Mouse (Mus musculus) lung, postnatal 4 days (tissue): ENCODE data around the gene Cpne9.
"Not testable (repeated sequence)": the region's sequence is repeated elsewhere in the genome, so short reads cannot be mapped to it uniquely, and the experiment has no call there.

Experiments
- DNase-seq, 2 experiments: peaks; one replicate each; pipeline ENCODE4 v3.0.0; 2021

The Cpne9 gene

DNA sequence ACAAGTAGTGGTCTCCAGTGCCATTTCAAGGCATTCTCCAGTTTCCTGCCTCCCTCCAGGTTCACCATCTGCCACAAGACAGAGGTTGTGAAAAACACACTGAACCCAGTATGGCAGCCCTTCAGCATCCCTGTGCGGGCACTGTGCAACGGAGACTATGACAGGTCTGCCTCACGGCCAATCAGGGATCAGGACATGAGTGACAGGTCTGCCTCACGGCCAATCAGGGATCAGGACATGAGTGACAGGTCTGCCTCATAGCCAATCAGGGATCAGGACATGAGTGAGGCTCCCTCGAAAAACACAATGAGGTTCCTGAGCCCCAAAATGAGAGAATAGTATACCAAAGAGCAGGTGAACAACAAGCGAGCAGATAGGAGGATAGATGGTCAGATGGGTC lies 8.2 kb downstream of the Cpne9 start:
- no peak for DNase-seq

DNA sequence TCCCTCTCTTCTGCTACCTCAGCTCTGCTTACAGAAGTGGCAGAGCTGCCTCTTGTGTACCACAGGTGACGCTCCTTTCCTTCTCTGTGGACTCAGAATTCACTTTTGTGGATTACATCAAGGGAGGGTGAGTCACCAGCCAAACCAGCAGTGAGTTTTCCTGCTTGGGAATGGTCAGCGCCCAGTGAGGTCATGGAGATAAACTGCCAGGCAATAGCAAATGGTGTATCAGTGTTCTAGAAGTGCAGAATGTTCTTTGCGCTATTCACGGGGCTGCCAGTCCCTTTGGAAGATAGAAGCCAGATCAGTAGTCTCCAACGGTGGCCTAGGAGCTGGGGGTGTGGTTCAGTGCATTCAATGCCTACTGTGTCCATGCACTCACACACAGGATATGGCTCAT lies 10.8 kb downstream of the Cpne9 start:
- DNase-seq: no peak

DNA sequence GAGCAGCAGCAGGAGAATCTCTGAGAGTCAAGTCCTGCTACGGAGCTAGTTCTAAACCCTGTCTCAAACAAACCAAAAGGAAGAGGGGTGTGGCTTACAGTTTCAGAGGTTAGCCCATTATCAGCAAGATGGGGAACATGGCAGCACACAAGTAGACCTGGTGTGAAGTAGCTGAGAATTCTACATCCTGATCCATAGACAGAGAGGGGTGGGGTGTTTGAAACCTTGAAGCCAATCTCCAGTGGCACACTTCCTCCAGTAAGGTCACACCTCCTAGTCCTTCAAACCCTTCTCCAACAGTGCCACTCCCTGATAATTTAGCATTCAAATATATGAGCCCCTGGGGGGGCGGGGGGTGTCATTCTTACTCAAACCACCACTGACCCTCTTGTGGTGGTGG lies 13.9 kb downstream of the Cpne9 start:
- DNase-seq: no peak

DNA sequence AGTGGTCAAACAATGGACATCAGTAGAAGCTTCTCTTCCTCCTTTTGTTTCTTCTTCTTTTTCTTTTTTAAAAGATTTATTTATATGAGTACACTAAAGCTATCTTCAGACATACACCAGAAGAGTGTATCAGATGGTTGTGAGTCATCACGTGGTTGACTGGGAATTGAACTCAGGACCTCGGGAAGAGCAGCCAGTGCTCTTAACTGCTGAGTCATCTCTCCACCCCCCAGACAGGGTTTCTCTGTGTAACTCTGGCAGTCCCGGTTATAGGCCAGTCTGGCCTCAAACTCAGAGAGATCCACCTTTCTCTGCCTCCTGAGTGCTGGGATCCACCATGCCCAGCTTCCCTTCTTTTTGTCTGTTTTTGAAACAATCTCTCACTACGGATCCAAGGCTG lies 14.5 kb downstream of the Cpne9 start:
- DNase-seq: no peak

DNA sequence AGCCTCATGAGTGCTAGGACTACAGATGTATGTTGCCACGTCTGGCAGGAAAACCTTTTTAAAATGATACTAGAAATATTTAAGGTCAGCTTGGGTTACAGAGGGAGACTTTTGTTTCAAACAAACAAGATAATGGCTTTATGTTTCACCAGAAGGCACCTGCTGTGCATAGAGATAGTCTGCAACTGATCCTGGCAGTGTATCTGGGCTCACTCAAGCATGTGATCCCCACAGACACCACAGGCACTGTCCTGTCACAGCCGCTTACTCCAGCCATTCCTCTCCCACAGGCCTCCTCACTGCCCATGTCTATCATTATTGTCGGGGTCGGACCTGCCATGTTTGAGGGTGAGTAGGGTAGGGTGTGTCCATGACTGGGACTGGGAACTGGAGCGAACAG lies 19.2 kb downstream of the Cpne9 start:
- no peak for DNase-seq

DNA sequence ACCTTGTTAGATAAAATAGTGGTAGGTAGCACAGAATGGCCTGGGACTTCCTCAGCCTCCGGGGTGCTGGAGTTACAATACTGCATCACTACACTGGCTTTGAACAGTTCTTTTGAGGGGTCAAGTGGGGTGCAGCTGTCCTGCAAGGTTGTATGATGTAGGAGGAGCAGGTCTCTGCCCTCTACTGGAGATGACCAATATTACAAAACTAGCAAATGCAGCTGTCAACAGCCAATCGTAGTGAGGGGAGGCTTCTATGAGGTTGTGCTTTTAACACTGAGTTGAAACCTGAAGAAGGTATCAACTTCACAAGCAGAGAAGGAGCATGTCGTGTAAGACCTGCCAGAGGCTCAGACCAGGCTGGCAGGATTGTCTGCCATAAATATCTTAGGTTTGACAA lies 20.2 kb downstream of the Cpne9 start:
- peak in 1 of 2 experiments; percentile 16 for DNase-seq

DNA sequence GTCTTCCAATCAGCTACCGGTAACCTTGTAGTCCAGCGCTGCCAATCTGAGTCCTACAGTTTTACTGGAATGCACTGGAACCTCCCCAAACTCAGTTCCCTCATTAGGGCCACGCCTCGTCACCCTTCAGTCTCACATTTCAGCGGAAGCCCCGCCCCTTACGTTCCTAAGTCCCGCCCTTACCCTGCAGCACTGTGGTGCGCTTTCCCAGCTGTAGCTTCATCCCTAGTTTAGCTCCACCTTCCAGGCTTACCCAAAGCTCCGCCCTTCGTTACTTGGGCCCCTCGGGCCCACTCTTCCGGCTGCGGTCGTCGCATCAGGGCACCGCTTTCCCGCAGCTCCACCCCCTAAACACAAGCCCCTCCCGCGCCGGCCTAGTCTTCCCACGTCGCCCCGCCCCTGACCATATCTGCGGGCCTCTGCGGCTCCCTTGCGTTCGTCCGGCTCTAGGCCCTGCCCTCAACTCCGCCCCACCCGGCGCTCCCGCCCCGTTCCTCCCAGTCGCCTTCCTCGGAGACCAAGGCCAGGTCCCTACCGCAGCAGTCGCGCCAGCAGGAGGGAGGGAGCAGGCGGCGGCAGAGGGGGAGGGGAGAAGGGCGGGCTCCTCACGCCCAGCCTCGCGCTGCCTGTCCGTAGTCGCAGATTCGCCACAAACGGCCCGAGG lies 24.3 kb downstream of the Cpne9 start:
- peak; percentile 100 for DNase-seq

DNA sequence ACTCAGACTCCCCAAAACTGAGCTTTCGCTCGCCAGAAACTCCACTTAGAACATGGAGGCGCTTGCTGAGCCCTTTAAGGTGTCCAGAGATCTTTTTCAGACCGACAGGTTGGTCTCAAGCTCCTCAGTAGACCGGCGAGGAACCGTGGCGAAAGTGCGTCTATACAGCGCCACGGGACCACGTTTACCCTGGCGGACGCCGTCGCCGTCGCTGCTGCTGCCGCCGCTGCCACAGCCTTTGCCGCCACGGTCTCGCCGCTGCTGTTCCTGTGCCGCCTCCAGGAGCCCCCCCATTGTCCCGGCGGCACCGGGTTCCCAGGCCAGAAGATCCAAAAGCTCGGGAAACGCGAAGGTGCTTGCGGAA lies 24.9 kb downstream of the Cpne9 start, which contains the start of gene Brpf1:
Gene Brpf1 (plus strand): TSS at position 152 of the 364 bp plus-strand sequence.
- DNase-seq: no peak

DNA sequence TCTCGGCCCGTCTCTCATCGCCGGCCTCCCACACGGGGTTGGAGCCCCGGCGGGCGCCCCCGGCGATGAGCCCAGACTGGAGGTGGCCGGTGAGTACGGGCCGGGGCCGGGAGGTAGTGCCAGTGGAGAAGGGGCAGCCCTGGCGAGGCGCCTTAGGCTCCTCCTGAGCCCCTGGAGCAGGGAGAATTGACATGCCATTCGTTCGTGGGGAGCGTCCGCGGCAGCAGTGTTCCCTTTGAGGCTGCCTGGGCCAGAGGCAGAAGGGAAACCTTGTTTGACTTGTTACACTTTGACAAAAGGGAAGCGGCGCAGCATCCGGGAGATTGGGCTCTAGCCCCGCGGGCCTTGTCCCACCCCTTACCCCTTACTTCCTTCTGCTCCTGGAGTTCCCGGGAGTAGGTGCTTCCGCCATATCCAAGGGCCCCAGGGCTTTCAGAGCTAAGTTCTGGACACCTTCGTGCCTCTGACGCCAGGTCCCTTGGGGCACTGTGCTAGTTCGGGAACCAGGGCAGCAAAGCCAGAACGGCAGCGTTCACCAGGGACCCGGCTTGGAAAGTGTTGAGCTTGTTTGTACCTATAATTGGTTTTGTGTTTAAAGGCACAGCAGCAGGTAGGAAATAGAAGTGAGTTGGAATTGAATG lies 25.5 kb downstream of the Cpne9 start:
- DNase-seq: peak; percentile 71

DNA sequence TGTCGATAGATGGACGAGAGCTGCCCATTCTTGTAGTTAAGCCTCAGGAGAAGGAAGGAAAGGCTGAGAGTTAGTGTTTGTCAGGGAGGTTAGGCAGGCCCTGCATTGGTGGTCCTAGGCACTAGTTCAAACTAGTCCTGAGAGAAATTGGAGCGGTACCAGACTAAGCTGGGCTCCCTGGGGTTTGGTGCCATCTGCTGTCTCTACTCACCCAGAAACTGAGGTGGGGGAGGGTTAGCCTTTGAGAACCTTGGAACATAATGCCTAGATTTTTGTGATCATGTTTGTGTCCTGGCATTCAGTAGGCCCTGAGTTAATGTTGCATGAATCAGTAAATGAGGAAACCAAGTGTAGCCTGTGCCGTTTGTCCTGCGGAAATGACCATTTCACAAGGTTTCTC lies 26.0 kb downstream of the Cpne9 start:
- DNase-seq: peak; percentile 27 to 39

DNA sequence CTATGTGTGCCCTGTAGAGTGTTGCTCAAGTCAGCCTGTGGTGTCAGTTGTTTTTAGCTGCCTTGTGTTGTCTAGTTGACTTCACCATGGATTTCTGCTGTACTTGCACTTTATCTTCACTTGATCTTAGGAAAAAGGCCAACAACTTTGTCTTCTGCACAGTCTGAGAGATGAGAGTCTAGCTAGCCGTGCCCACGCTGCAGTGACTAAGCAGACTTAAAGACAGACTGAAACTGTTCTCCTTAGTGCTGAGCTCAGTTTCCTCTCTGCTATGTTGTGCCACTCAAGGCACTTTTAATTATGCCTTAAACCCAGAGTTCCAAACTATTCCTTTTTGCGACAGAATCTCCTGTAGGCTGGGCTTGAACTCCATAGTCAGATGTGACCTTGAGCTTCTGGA lies 33.9 kb downstream of the Cpne9 start:
- no peak for DNase-seq

DNA sequence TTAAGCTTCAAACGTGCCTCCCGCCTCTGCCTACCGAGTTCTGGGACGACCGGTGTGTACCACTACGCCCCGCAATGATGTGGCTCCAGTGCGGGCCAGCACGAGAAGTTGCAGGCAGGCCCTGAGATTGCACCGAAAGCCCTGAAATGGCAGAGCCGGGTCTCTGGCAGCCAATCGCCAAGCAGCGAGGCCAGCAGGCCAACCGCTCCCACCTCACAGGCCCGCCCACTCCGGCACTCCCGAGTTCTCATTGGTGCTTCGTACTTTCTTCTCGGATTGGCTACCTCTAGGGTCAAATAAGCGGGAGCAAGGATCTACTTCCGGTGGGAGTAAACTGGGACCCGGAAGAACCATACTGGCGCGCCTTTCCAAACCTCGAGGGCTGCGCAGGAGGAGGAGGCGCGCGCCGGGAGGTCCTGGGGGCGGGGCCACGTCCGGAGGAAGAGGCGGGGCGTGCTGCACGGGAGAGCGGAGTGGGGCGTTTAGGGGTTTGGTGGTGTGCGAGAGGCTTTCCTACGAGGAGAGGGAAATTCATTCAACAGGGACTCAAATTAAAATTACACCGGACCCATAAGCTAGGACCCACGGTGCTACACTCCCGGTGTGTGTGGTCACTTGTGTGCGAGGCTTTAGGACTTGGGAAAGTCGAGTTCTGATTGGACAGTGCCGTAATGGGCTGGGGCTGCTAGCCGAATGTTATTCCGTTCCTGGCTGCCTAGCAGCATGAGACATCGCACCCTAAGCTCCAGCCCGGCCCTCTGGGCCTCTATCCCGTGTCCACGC lies 44.6 kb downstream of the Cpne9 start, which contains the start of gene Ogg1:
Gene Ogg1 (plus strand): TSS at position 440 of the 783 bp plus-strand sequence.
- peak; percentile 98 to 99 for DNase-seq

DNA sequence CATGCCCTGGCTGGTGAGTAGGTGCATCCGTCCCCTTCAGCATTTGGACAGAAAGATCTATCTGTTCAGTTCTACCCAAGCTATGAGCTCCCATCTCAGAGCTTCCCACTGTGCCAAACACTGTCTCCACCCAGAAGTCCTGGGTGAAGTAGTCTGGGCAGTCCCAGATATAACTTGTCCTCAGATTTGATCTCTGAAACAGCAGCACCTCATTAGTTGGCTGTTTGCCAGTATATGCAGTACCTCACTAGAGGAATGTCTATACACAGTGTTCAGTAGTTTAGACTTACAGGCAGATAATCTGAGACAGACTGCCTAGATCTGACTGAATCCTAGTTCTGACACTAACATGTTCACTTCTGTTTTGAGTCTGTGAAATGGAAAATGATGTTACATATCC lies 47.3 kb downstream of the Cpne9 start:
- DNase-seq: no peak

DNA sequence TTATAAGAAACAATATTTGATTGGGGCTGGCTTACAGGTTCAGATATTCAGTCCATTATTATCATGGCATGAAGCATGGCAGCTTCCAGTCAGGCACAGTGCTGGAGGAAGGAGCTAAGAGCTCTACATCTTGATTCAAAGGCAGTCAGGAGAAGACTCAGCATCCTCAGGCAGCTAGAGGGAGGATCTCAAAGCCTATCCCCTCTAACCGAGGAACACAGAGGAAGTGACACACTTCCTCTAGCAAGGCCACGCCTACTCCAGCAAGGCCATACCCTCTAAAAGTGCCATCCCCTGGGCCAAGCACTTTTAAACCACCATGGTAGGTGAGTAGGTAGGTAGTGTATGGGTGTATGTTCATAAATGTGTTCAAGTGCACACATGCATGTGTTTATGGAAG lies 48.4 kb downstream of the Cpne9 start:
- peak in 1 of 2 experiments; percentile 31 for DNase-seq

DNA sequence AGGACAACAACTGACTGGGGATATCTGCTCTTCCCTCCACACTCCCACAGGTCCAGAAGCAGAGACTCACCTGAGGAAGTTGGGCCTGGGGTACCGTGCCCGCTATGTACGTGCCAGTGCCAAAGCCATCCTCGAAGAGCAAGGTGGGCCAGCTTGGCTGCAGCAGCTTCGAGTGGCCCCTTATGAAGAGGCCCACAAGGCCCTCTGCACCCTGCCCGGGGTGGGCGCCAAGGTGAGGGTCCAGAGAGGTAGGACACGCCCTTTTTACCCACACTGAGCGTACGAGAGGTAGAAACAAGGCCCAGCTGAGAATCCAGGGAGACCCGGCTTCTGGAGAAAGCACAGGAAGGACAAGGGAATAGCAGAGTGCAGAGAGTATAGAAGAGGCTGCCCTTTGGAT lies 49.6 kb downstream of the Cpne9 start:
- no peak for DNase-seq

DNA sequence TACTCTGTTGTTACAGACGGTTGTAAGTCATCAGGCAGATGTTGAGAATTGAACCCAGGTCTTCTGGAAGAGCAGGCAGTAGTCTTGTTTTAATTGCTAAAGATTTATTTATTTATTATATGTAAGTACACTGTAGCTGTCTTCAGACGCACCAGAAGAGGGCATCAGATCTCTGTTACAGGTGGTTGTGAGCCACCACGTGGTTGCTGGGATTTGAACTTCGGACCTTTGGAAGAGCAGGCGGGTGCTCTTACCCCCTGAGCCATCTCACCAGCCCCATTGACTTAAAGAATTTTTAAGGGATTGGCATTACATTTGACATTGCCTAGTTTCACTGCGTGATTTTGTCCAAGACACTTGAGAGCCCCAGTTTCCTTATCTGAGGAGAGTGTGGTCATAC lies 50.6 kb downstream of the Cpne9 start:
- DNase-seq: not testable (repeated sequence)

DNA sequence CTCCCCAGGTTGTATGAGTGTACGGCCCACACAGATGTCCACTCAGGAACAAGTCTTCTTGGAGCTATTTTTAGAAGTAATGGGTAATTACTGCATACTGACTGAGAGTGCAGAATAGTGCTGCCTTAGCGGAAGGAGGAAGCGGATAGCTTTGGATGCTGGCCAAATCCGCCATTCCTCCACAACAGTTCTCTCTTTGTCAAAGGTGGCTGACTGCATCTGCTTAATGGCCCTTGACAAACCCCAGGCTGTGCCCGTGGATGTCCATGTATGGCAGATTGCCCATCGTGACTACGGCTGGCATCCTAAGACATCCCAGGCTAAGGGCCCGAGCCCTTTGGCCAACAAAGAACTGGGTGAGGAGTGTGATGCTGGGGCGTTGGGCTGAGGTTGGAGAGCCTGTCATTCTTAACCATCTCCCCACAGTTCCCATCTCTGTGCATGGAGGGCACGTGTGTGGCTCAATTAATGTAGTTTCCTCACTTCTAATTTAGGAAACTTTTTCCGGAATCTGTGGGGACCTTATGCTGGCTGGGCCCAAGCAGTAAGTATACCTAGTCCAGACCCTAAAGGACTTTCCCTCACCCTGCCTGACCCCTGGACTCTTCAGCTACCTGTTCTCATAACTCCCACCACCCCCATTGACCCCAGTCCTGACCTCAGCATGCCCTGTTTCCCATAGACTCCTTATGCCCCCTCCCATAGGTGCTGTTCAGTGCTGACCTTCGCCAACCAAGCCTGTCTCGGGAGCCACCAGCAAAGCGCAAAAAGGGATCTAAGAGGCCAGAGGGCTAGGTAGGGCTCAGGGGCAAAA lies 51.2 kb downstream of the Cpne9 start:
- DNase-seq: peak; percentile 69 to 76

DNA sequence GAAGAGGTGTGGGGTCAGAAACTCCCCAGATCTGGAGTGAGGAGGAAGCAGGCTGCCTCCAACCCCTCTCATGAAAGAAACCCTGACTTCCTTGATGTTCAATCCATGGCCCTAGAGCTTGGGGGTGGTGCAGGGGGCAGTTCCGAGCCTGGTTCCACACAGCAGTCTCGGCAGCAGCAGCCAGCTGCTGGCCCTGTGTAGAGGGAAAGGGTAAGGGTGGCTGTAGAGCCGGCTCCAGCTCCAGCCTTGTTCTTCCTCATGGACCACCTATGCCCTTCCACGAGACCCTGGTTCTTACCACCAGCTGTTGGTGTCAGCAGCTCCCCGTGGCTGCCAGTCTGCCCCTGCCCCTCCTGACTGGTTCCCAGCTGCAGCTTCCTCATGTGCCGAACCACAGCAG lies 52.1 kb downstream of the Cpne9 start:
- DNase-seq: no peak

DNA sequence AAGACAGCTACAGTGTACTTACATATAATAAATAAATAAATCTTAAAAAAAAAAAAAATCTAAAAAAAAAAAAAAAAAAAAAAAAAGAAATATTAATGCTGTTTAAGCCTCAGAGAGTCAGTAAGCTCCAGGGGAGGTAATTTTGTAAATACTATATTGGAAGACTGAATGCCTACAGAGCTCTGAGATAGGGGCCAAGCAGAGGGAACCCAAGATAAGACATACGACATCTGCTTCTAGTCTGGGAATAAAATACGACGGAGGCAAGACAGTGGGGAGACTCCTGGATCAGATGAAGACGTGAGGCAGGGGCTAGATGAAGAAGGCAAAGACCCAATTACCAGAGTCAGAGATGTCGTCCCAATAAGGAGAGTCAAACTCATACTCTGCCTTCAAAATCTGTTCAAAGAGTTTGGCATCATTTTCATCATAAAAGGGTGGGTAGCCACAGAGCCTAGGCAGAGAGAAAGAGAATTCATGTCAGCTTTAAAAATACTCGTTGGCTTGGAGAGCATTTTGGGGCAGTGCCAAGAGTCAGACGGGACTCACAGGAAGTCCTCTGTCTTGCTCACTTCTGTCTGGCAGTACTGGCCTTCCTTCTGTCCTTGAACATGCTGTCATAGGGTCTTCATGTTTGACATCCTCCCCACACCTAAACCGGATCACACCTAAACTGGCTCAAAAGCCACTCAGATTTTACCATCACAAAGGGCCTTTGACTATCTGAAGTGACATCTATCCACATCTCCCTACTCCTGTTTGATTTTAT lies 54.9 kb downstream of the Cpne9 start:
- no peak for DNase-seq

DNA sequence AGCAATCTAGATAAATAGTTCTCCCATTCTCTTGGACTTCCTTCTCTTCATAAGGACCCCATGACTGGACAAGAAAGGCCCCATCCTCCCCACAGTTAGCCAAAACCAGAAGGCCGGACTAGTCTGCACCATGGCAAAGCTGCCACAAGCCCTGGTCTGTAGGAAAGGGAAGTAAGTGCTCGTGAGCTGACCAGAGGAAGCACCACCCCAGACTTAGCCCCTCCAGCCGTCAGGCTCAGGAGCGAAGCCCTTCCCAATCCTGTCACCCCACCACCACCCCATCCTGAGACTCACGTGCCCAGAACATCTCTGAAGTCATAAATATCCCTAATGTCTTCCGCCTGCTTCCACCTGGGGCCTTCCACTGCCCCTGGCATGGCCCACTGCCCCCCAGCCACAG lies 59.5 kb downstream of the Cpne9 start:
- peak; percentile 33 to 34 for DNase-seq

DNA sequence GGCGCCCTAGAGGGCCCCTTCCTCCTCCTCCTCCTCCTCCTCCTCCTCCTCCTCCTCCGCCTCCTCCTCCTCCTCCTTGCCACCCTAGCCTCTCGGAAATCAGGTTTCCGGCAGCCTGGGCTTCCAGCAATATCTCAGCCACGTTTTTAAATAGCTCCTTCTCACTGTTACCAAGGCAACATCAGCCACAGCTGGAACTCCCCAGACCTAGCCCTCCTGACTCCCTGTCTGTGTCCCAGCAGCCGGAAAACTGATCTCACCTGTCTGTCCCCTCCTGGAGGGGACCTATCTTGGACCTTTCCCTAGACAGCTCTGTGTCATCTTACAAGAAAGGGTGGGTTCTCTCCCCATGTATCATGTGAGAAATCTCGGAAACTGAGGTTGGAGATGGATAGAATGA lies 60.2 kb downstream of the Cpne9 start:
- DNase-seq: no peak
